Mouse (Mus musculus): ENCODE measurements at regions not wholly inside any gene's neighbourhood (a gene's known extent, or its start where the extent isn't known, plus 50 kb on each side); places are given as distances from the start of the nearest gene placed in this dataset.

GRCm38 (mm10) chr1:194878440-194878839, 60.2 kb upstream of the Cd34 start:
- no peak for DNase-seq (ENCODE audit: low spot score in 2 of 2)

DNA sequence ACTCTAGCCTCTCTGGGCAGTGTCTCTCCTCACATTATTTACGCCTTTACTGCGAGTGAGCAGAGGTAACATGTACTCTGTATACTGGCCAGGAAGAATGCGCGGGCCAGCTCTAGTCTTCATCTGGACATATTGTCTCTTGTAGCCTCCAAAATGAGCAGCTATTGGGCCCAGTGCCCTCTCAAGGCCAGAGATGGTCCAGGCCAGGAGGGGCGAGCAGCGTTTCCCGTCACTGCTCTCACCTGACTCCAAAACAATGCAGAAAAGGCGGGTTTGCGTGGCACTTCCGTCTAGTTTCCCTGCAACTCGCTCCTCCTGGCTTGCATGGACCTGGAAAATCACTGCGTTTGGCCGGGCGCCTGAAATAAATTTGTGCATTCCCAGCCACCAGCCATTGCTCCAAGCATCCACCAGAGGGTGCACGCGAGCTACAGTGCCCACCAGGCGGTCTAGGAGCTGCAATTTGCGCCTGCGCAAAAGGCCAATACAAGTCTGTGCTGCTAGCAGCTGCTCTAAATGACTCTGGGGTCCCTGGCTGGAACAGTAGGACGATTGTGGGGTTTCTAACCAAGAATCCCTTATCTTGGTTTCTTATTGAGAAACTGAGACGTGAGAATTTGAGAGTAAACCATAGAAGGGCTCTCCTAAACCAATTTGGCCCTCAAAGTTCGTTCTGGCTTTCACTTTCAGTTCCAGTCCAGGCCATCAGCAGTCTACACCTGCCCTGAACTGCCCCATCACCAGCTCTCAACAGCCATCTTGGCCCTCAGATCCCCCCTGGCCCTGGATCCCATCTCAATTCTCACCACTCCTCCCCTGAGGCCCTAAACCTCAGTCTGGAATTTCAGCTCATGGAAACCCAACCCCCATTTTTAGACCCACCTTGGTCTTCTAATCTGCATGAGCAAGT, 59.0 kb upstream of the Cd34 start:
- DNase-seq (ENCODE audit: low spot score in 2 of 2): peak; percentile 88 to 97

DNA sequence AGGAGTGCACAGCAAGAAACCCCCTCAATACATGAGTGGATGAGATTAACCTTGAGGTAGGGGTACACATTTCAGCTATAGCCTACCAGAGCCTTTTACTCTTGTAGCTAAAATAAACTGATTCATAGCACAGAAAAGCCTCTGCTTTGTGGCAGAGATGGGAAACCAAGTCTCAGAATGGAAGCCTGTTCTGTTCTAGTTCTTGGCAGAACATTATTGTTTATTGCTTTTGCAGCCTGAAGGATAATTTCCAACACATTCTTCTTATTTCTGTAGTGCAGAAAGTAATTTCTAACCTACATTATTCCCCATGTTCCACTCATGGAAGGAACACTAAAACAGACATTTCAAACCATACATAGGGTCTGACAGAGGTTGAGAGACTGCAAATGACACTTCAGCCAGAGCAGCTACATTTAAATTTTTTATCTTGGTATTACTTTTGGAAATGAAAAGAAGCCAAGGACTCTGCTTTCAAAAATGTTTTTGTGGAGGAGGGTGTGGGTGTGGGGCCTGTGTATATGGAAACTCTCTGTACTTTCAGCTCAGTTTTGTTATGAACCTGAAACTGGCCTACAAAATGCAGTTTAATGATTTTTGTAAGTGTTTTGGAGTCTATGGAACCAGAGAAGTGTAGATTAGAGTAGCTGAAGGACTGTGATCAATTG, 56.9 kb upstream of the Cd34 start:
- DNase-seq (ENCODE audit: low spot score in 2 of 2): no peak

- no peak for DNase-seq (ENCODE audit: low spot score in 2 of 2)
Observed at GRCm38 (mm10) chr1:194885071-194885686, 53.4 kb upstream of the Cd34 start.

- no peak for DNase-seq (ENCODE audit: low spot score in 2 of 2)
Observed at GRCm38 (mm10) chr1:194885687-194886077, 52.9 kb upstream of the Cd34 start.
